Mouse (Mus musculus) spleen, postnatal 4 days (tissue): ENCODE data around the gene Gpd2.
A peak's percentile ranks its signal among the peaks of the same experiment; 100 is the strongest.

ENCODE experiments used
- DNase-seq, 2 experiments: peaks; one replicate each; pipeline ENCODE4 v3.0.0; 2022; ENCODE audit warnings: low spot score in 2 of 2

The Gpd2 gene

DNA sequence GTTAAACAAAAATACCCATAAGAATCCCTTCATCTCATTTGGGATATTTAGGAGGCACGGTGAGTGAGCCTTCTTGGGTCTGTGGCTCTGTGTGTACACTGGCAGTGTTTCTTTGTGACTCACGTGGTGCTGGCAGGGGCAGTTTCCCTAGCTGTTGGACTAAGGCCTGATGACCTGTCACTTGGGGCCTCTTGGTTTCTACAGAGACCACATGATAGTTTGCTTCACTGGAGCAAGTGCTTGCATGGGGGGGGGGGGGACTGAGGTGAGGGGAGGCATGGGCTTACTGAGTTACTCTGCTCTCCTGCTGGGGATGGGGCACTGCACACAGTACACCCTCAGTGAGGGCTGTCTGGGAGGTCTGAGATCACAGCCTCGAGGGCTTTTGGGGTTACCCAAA is 64.1 kb downstream of the Gpd2 start:
- no peak for DNase-seq

DNA sequence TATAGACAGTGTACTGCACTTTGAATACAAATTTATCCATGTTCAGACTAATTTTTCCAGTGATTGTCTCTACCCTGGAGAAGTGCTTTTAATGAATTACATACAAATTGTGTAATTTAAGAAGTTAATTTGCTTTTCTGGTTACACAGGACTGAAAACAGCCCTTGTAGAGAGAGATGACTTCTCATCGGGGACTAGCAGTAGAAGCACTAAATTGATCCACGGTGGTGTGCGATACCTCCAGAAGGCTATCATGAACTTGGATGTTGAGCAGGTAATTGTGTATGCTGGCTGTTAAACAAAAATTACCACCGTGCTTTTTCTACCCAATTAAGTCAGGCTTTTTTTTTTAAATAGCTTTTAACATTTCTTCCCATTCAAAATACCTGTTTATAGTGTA is 66.8 kb downstream of the Gpd2 start:
- no peak for DNase-seq

DNA sequence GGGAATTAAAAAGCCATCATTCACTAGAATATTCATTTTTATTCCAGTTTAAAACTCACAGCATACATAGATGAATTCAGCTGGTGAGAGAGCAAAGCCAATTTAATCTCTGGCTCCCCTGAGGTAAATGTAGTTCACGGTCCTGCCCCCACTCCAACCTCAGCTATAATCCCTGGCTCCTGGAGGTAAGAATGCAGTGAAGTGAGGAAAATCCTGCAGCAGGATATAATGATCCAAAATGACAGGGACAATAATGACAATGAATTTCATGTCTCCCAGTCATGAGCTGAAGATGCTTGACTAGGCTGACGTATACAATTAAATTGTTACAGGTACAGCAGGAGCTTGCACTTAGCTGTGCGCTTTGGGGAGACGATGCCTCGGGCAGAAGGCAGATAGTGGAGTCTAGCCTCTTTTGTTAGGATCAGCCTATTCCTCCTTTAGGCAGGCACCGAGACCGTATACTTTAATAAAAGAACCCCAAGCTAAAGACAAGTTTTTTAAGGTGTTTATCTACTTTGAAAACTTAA is 74.9 kb downstream of the Gpd2 start:
- DNase-seq = no peak

DNA sequence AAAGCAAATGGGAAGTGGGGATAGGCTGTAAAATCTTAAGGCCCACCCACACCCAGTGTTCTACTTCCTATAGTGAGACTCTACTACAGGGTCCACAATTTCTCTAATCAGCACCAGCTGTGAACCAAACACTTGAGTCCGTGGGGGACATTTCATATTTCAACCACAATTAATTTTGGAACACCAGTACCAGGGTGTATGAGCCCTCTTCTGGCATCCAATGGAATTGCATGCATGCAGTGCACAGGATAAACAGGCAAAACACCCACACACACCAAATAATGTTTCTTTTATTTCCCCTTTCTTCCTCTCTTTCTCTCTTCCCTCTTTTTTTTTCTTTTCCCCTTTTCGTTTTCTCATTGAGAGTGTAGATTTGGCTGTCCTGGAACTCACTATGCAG is 78.6 kb downstream of the Gpd2 start:
- peak in 1 of 2 experiments; percentile 17 for DNase-seq

DNA sequence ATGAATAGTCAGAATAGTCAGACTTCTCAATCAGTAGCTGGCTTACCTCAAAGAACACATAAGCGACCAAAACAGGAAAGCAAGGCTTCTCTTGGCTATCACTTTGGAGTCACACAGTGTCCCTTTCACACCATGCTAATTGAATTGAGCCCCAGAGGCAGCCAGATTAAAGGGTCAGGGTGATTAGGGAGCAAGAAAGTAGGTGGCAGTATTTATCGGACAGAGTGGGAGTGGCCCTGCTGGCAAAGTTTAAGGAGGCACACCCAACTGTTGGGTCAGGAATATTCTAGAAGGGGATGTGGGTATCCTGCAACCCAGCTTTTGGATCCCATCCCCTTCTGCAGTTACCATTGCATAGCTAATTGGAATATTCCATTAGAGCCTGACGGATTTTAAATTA is 80.9 kb downstream of the Gpd2 start:
- DNase-seq = no peak

DNA sequence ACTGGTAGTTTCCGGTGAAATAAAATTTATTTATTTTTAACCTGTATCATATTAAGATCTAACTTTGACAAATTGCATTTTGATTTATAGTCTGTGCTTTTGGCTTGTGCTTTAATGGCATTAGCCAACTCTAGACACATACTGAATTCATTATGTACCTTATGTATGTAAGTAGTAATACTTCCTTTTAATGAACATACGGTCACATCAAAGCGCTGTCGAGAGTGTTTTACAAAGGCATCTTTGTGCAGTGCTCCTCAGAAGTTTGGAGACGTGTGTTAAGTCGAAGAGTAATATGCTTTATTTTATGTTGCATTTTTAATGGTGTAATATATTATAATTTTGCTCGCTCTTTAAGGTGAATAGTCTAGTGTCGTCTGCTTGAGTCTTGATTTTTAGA is 88.7 kb downstream of the Gpd2 start:
- no peak for DNase-seq

DNA sequence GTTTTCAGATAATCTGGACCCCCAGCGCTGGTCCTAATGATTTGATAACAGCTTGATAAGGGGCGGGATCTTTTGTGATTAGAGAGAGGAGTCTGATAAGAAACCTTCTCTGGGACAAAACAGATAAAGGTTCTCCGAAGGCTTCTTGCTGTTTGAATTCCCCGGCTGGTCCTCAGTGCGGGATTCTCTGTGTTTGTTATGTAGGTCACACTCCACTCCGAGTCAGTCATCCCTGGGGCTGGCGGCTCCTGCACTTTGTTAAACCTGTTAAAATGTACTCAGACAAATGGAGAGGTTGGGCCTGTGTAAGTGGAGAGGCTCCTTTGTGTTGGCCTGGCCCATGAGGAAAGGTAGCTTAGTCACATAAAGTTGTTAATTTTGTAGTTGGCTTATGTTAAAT is 91.9 kb downstream of the Gpd2 start:
- no peak for DNase-seq

DNA sequence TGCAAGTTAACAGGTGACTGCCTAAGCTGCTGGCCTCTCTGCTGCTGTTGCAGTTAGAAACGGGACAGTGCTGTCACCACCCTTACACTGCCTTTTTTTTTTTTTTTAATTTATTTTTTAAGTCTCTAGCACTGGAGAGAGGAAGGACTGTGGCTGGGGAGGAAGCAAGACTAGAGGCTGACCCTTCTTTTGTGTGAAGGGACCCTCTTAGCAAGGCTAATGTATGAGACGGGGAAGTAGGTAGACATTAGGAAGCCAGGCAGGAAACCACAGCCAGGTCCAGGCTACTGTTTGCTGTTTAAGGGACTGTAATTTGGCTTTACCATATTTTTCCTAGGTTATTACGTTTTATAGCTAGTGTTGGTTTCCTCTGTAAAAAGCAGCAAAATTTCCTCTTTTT is 93.4 kb downstream of the Gpd2 start:
- no peak for DNase-seq

DNA sequence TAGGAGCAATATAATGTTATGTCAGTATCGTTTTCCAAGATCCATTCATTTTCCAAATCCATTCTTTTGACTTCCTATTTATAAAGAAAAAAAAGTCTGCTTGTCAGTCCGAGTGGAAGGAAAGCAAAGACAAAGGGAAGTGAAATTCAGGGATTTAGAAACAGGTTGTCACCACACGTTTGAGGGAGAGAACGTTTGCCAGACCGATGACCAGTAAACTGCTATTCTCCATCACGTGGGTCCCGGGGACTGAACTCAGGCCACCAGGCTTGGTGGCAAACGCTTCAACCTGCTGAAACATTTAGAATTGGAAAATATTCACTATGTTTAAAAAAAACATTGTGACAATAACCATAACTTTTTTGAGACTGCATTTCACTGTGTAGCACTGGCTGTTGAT is 93.8 kb downstream of the Gpd2 start:
- DNase-seq = no peak

DNA sequence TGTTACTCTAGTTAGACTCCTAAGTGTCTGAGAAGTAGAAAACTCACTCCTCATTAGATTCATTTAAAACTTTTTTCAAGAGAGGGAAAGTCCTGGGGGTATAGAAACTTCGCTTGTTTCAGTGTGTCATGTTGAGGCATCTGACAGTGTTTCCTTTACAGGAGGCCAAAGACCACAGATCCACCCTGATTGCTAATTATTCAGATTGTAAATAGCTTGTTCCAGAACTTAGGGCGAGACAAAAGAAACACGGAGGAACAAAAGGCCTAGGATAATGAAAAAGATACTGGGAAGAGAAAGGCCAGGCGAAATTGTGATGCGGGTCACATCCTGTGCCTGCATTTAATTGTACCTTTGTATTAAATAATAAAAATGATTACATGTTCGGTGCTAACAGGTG is 96.0 kb downstream of the Gpd2 start:
- no peak for DNase-seq

DNA sequence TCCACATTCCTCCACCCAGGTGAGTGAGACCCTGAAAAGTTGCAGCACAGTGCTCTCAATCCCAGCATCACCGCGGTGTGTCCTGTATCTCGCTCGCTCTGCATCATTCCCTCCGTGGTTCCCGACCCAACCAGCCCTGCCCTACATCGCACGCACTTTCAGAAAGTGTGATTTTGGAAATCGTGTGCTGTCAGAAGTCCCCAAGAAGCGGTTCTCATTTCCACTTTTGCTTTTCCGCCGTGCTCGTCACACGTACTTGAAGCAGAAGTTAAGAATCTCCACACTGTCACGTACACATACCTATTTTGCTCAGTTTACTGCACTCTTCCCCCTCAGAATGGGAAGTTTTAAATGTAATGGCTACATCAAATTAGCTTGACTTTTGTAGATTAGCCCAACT is 98.0 kb downstream of the Gpd2 start:
- no peak for DNase-seq

DNA sequence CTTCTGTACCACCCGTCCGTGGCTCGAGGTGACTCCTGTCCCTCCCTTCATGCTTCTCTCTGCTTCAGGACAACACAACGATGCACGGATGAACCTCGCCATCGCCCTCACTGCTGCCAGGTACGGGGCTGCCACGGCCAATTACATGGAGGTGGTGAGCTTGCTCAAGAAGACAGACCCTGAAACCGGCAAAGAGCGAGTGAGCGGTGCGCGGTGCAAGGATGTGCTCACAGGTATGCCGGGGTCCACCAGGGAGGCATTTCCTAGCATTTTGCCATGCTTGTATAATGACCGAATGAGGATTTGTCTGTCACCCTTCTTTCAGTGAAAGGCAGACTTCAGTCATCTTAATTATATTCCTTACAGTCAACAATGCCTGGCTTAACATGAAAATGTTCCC is 101.3 kb downstream of the Gpd2 start:
- DNase-seq = no peak

DNA sequence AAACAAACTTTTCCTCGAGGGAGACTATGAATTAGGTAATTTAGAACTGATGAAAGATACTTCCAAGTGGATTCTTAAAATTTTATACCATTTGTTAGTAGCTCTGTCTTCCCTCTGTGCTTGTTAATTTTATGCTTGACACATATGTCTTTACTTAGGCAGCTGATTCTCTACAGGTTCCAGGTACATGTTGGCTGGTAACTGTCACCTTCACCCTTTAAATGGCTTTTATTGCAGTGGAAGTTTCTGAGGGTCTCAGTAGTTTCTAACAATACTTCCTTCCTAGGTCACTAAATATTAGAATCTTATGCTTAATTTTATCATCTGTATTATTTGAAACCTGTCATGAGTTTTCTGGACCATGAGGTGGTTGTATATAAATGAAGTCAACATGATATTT is 105.5 kb downstream of the Gpd2 start:
- no peak for DNase-seq

DNA sequence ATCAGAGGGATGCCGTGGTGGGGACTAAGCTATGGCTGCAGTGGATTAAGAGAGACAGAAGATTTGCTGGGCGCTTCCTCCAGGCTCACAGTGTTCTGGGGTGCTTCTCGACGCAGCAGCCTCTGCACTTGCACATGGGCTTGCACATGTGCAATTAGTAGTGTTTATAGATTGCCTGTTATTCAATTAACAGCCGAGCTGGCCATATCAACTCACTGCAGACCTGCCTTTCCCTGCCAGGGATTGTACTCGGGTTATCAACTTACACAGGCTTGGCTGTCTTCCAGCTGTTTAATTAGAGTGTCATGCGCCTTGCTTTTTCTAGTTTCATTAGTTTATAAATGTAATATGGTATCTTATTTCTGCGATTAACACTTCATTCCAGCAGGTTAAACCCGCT is 113.2 kb downstream of the Gpd2 start:
- peak; percentile 50 to 64 for DNase-seq

DNA sequence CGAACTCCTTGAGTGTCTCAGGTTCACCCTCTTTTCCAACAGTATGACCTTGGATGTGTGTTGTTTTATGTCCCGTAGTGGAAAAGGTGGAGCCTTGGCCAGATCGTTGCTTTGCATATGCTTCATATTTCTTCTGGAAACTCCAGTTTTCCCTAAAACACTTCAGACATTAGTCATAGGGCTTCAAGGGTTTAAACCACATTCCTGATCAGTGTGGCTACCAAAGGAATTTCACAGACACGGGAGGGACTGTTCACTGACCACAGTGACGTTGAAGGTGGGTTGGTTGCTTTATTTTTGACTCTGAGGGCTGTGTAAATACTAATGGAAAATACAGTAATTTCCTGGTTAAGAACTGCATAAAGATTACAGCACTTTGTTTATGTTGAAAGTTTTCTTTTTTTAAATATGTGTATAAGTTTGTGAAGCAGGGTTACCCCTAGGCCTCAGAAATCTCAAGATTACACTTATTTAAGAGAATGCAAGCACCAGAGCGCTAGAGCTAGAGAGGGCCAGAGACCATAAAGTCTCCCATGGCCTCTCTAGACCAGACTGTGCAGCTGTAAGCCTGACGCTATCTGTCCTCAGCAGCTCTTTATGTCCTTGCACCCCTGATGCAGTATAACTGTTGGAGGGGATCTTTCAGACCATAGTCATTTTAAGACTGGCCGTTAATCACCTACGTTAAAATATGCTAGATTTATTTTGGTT is 116.4 kb downstream of the Gpd2 start:
- DNase-seq = no peak

DNA sequence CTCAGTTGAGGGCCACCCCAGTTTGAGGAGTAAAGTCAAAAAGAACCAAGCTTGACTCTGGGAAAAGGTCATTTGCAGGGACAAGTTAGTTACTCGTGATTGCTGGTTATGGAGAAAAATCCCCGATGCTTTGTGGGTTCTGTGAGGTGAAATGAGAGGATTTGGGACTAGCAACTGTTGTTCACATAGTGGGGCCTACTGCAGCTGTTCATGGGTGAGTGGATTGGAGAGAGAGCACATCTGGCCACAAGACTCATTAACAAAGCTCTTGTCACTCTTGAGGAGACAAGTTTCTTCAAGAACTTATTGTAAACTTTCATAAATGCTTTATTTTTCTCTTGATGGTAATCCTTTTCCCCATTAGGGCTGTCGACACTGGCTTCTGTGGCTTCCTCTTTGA is 117.4 kb downstream of the Gpd2 start:
- DNase-seq = no peak

DNA sequence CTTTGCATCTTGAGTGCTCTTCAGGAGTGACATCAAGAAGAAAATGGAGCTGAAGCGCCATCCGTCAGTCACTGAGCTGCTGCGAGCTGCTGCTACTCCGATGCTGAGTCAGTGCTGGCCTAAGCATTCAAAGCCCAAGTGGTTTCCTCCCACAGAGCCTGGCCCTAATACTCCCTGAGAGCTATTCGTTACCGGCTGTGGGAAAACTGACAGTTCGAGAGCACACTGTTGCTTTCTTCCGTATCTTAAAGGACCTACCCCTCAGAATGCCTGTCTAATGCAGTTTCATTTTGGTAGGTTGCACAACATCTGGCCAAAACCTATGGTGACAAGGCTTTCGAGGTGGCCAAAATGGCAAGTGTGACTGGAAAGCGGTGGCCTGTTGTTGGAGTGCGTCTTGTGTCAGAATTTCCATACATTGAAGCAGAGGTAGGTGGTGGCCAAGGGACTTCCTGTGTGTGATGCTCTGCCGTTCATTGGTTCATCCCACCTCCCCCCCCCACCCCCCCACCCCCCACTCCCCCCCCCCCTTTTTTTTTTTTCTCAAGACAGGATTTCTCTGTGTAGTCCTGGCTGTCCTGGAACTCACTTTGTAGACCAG is 118.9 kb downstream of the Gpd2 start:
- DNase-seq = no peak

DNA sequence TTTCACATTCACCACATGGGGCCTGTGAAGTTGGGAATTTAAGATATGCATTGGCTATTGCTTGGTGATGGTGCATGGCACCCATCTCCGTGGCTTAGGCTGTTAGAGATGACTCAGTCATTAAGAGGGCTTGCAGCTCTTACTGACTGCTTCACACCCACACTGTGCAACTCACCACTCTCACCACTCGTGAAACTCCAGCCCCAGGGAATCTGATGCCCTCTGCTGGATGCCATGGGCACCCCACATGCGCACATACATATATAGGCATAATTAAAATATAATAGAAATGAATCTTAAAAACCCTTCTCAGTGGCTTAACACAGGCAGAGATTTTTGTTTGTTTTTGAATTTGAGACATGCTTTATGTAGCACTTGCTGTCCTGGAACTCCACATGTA is 125.1 kb downstream of the Gpd2 start:
- DNase-seq = no peak

DNA sequence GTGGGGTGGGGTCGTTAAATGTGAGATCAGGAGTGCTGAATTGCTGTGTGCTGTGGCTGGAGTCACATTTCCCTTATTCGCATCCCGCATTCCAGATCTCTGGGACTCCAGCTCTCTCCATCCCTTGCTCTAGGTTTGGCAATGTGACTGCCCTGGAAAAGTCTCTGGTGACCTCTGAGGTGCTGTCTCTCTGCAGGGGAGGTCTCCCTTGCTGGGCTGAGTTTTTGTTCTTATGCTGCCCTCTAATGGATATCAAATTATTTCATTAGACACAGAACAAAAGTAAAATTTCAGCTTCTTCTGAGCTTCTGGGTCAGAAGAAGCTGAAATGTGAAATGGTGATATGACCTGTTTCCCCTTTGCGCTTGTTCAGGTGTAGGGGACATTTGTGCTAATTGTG is 137.2 kb downstream of the Gpd2 start:
- no peak for DNase-seq

DNA sequence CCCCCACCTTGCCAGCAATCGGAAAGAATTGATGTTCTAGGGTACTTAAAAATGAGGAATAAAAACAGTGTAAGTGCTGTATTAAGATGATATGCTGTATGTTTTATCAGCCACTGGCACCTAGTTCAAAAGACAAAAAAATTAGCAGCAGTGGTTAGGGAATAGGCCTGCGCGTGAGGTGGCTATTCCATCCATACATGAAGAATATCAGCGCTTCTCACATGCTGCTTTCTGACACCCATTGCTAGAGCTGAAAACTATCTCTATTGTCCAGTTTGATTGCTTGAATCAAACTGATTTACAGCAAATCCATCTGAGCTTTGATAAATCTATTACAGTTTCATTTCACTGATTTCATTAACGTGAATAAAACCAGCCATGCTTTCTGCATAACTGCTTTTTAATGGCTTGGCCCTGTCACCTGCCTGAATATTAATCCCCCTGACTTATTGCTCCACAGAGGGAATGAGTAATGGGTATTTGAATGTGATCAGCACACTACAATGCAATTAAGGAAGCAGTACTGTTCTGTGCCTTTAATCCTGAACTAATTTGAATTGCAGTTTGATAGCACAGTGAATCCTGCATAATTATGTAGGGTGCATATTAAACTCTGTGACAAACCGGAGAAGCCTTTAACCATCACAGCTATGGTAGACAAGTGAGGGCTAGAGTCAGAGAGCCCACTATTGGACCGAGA is 137.9 kb downstream of the Gpd2 start:
- no peak for DNase-seq

DNA sequence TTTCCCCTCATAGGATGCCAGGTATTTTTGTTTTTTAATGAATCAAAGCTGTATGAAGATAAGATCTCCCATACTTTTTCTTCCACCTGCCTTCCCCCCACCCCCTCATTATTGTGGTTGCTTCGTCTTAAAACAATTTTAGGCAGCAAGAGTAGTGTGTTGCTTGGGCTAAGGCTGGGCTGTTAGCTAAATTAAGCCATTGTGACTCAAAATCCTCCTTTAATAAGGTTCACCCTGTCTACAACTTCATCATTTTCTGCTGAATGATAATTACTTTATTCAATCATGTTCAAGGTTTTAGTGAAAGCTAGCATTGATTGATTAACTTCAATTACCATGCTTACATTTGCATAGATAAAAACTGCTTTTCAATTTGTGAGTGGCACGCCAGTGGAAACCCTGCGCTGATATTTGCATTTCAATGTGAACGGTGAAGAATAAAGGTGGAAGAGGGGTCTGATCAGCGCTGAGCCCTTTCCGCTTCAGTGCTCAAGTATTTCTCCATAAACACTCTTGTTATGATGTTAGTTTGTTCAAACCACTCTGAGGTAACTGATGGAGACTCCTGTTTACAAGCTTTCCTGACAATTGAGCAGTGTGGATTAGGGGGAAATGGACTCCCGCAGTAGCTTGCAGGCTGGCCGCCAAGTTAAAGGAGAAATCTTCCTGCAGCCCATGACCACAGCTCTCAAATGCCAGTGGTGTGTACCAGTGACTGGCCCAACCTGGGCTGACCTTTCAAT is 140.9 kb downstream of the Gpd2 start:
- peak in 1 of 2 experiments; percentile 41 for DNase-seq

DNA sequence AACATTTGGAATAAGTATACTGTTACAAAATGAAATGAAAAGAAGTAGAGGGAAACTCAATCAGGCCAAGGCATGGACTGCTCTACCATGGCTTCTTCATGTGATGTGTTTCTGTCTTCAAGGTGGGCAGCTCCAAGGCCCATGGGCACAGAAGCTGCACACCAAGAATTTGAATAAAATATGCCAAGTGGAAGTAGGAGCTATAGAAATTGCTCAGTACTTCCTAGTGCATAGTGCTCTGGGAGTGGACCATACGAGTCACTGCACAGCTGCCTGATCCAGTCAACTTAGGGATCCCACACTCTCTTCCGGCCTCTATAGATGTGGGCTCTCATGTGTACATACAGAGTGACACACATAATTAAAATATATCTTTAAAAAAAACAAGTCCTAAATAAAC is 147.2 kb downstream of the Gpd2 start:
- DNase-seq = peak in 1 of 2 experiments; percentile 12
